Mouse (Mus musculus): ENCODE measurements around the gene Sys1. TPM values are rescaled to one million over a fixed set of nuclear protein-coding genes. Genes with fewer than 3 reads are reported as not detected.

Gene Sys1
- polyA plus RNA-seq, 1 experiment from 2014 or later: 62.0 TPM

GRCm38 (mm10) chr2:164473624-164474023 is 16.9 kb downstream of the Sys1 start, which contains the start of gene Trp53tg5:
Trp53tg5 (minus strand) TSS chr2:164473724.
- DNase-seq (ENCODE audit: low spot score, missing footprints) (no peak), ATAC-seq (ENCODE audit: low FRiP score) (no peak)
- Histone ChIP-seq H3K27me3 (ENCODE audit: control insufficient read depth, insufficient read depth, low read length) (no peaks in the 10 kb centered on the region), H3K27ac (ENCODE audit: low read depth, low read length) (no peak within 1 kb of the TSS), H3K9ac (ENCODE audit: low read length) (no peak within 1 kb of the TSS), H3K4me3 (ENCODE audit: low read depth, low read length) (no peak within 1 kb of the TSS), H3K4me2 (no peak within 1 kb of the TSS), H3K9me3 (ENCODE audit: control insufficient read depth, low read length) (no peaks in the 10 kb centered on the region), H3K4me1 (ENCODE audit: control insufficient read depth, insufficient read depth, low read length) (no peaks in the 10 kb centered on the region), H3K36me3 (ENCODE audit: control insufficient read depth, insufficient read depth, low read length) (no peaks in the 10 kb centered on the region)
- 83% methylated on average over 6 of the region's 6 CpGs for WGBS

- peaks cover 9% of the 10 kb centered on the region for H3K4me1 ChIP-seq (ENCODE audit: control insufficient read depth, insufficient read depth, low read length)
- peak; percentile 73 for ATAC-seq (ENCODE audit: low FRiP score)
- peaks cover 20% of the 10 kb centered on the region for H3K27me3 ChIP-seq (ENCODE audit: control insufficient read depth, insufficient read depth, low read length)
These were observed 29.0 kb downstream of the Sys1 start, which contains the start of gene Dbndd2 for GRCm38 (mm10) chr2:164485681-164486257. Dbndd2 (plus strand) TSS chr2:164486106.

GRCm38 (mm10) chr2:164486258-164487114 is 29.7 kb downstream of the Sys1 start:
- no peaks in the 10 kb centered on the region for H3K36me3 ChIP-seq (ENCODE audit: control insufficient read depth, insufficient read depth, low read length)
- H3K4me3 ChIP-seq (ENCODE audit: low read depth, low read length): peak overlapping the region; percentile 72
- H3K9ac ChIP-seq (ENCODE audit: low read length): peak overlapping the region; percentile 72
- no peaks in the 10 kb centered on the region for H3K9me3 ChIP-seq (ENCODE audit: control insufficient read depth, low read length)
- H3K27ac ChIP-seq (ENCODE audit: low read depth, low read length): no peak overlapping the region
- peak; percentile 62; the same call in 1 of the 2 replicates for ATAC-seq (ENCODE audit: low FRiP score)
- peaks cover 20% of the 10 kb centered on the region for H3K27me3 ChIP-seq (ENCODE audit: control insufficient read depth, insufficient read depth, low read length)
- peak overlapping the region; percentile 100 for H3K4me2 ChIP-seq
- under 1% methylated on average over 62 of the region's 90 CpGs for WGBS
- peak; percentile 93 for DNase-seq (ENCODE audit: low spot score, missing footprints)
- peaks cover 9% of the 10 kb centered on the region for H3K4me1 ChIP-seq (ENCODE audit: control insufficient read depth, insufficient read depth, low read length)

More at GRCm38 (mm10) chr2:164485681-164486257, 29.0 kb downstream of the Sys1 start, which contains the start of gene Dbndd2:
- Histone ChIP-seq H3K9me3 (ENCODE audit: control insufficient read depth, low read length) (no peaks in the 10 kb centered on the region), H3K36me3 (ENCODE audit: control insufficient read depth, insufficient read depth, low read length) (no peaks in the 10 kb centered on the region), H3K9ac (ENCODE audit: low read length) (peak within 1 kb of the TSS; percentile 72), H3K4me3 (ENCODE audit: low read depth, low read length) (peak within 1 kb of the TSS; percentile 72), H3K4me2 (peak within 1 kb of the TSS; percentile 100), H3K27ac (ENCODE audit: low read depth, low read length) (no peak within 1 kb of the TSS)
- DNase-seq (ENCODE audit: low spot score, missing footprints): peak; percentile 92
- WGBS: under 1% methylated on average over 25 of the region's 26 CpGs

- Histone ChIP-seq H3K9me3 (ENCODE audit: control insufficient read depth, low read length) (no peaks in the 10 kb centered on the region), H3K27me3 (ENCODE audit: control insufficient read depth, insufficient read depth, low read length) (peaks cover 20% of the 10 kb centered on the region), H3K4me3 (ENCODE audit: low read depth, low read length) (peak overlapping the region; percentile 72), H3K4me1 (ENCODE audit: control insufficient read depth, insufficient read depth, low read length) (peaks cover 9% of the 10 kb centered on the region), H3K4me2 (peak overlapping the region; percentile 100), H3K36me3 (ENCODE audit: control insufficient read depth, insufficient read depth, low read length) (no peaks in the 10 kb centered on the region), H3K27ac (ENCODE audit: low read depth, low read length) (no peak overlapping the region), H3K9ac (ENCODE audit: low read length) (peak overlapping the region; percentile 72)
- ATAC-seq (ENCODE audit: low FRiP score) (peak; percentile 7; the same call in 1 of the 2 replicates), DNase-seq (ENCODE audit: low spot score, missing footprints) (peak; percentile 92)
- 14% methylated on average over 11 of the region's 11 CpGs for WGBS
These were observed 30.4 kb downstream of the Sys1 start for GRCm38 (mm10) chr2:164487115-164487527.

- Histone ChIP-seq H3K27ac (ENCODE audit: low read depth, low read length) (no peak overlapping the region), H3K9me3 (ENCODE audit: control insufficient read depth, low read length) (no peaks in the 10 kb centered on the region), H3K36me3 (ENCODE audit: control insufficient read depth, insufficient read depth, low read length) (no peaks in the 10 kb centered on the region), H3K4me2 (no peak overlapping the region), H3K27me3 (ENCODE audit: control insufficient read depth, insufficient read depth, low read length) (peaks cover 20% of the 10 kb centered on the region), H3K9ac (ENCODE audit: low read length) (no peak overlapping the region), H3K4me3 (ENCODE audit: low read depth, low read length) (no peak overlapping the region), H3K4me1 (ENCODE audit: control insufficient read depth, insufficient read depth, low read length) (peaks cover 9% of the 10 kb centered on the region)
- WGBS: 67% methylated on average over 9 of the region's 9 CpGs
- DNase-seq (ENCODE audit: low spot score, missing footprints): no peak
- no peak for ATAC-seq (ENCODE audit: low FRiP score)
These were observed 31.0 kb downstream of the Sys1 start for GRCm38 (mm10) chr2:164487812-164488211.

GRCm38 (mm10) chr2:164494126-164494525 is 37.4 kb downstream of the Sys1 start:
- Histone ChIP-seq H3K9me3 (ENCODE audit: control insufficient read depth, low read length) (no peaks in the 10 kb centered on the region), H3K27me3 (ENCODE audit: control insufficient read depth, insufficient read depth, low read length) (no peaks in the 10 kb centered on the region), H3K9ac (ENCODE audit: low read length) (no peak overlapping the region), H3K4me1 (ENCODE audit: control insufficient read depth, insufficient read depth, low read length) (peaks cover 5% of the 10 kb centered on the region; the same call in 1 of the 2 replicates), H3K4me3 (ENCODE audit: low read depth, low read length) (no peak overlapping the region), H3K36me3 (ENCODE audit: control insufficient read depth, insufficient read depth, low read length) (no peaks in the 10 kb centered on the region), H3K4me2 (no peak overlapping the region), H3K27ac (ENCODE audit: low read depth, low read length) (no peak overlapping the region)
- DNase-seq (ENCODE audit: low spot score, missing footprints): no peak
- WGBS: 43% methylated on average over 2 of the region's 2 CpGs
- ATAC-seq (ENCODE audit: low FRiP score): no peak

- Histone ChIP-seq H3K9me3 (ENCODE audit: control insufficient read depth, low read length) (no peaks in the 10 kb centered on the region), H3K4me3 (ENCODE audit: low read depth, low read length) (no peak overlapping the region), H3K27ac (ENCODE audit: low read depth, low read length) (no peak overlapping the region), H3K9ac (ENCODE audit: low read length) (no peak overlapping the region), H3K36me3 (ENCODE audit: control insufficient read depth, insufficient read depth, low read length) (peaks cover 2% of the 10 kb centered on the region; the same call in 1 of the 2 replicates), H3K4me2 (no peak overlapping the region), H3K27me3 (ENCODE audit: control insufficient read depth, insufficient read depth, low read length) (no peaks in the 10 kb centered on the region), H3K4me1 (ENCODE audit: control insufficient read depth, insufficient read depth, low read length) (peaks cover 5% of the 10 kb centered on the region; the same call in 1 of the 2 replicates)
- 59% methylated on average over 1 of the region's 1 CpGs for WGBS
- DNase-seq (ENCODE audit: low spot score, missing footprints) (no peak), ATAC-seq (ENCODE audit: low FRiP score) (no peak)
These were observed 39.6 kb downstream of the Sys1 start for GRCm38 (mm10) chr2:164496331-164496730.

GRCm38 (mm10) chr2:164496847-164497690 is 40.3 kb downstream of the Sys1 start, which contains the start of gene Pigt:
Pigt (plus strand) TSS chr2:164497520.
- Histone ChIP-seq H3K4me2 (peak within 1 kb of the TSS; percentile 97), H3K27me3 (ENCODE audit: control insufficient read depth, insufficient read depth, low read length) (no peaks in the 10 kb centered on the region), H3K4me3 (ENCODE audit: low read depth, low read length) (peak within 1 kb of the TSS; percentile 68), H3K9me3 (ENCODE audit: control insufficient read depth, low read length) (no peaks in the 10 kb centered on the region), H3K36me3 (ENCODE audit: control insufficient read depth, insufficient read depth, low read length) (peaks cover 4% of the 10 kb centered on the region; the same call in 1 of the 2 replicates), H3K9ac (ENCODE audit: low read length) (peak within 1 kb of the TSS; percentile 73), H3K27ac (ENCODE audit: low read depth, low read length) (no peak within 1 kb of the TSS), H3K4me1 (ENCODE audit: control insufficient read depth, insufficient read depth, low read length) (peaks cover 5% of the 10 kb centered on the region; the same call in 1 of the 2 replicates)
- peak; percentile 95 for ATAC-seq (ENCODE audit: low FRiP score)
- peak; percentile 97 for DNase-seq (ENCODE audit: low spot score, missing footprints)
- whole genome bisulfite sequencing: 4% methylated on average over 43 of the region's 43 CpGs

Measured in midbrain, embryonic 11.5 days (tissue).